Mouse (Mus musculus): ENCODE results near the gene Gnaq. TPM values are rescaled to one million over a fixed set of nuclear protein-coding genes. Genes with fewer than 3 reads are reported as not detected.

Gnaq gene
- polyA plus RNA-seq, 1 experiment from 2014 or later = 115 TPM

- WGBS = 88% methylated on average over 6 of the region's 6 CpGs
- H3K4me2 ChIP-seq (ENCODE audit: low read length) = no peak overlapping the region
These were observed 197.0 kb downstream of the Gnaq start for GRCm38 (mm10) chr19:16329648-16330047.

GRCm38 (mm10) chr19:16330161-16330560, 197.5 kb downstream of the Gnaq start:
- Histone ChIP-seq H3K9me3 (replicated peaks; ENCODE audit: control insufficient read depth, low read length, poor library complexity, severe bottlenecking) (no peaks in the 10 kb centered on the region), H3K4me1 (ENCODE audit: control insufficient read depth, insufficient read depth, low read length) (peaks cover 41% of the 10 kb centered on the region), H3K9ac (ENCODE audit: low read depth, low read length) (no peak overlapping the region), H3K36me3 (ENCODE audit: control insufficient read depth, insufficient read depth, low read length) (no peaks in the 10 kb centered on the region; the same call in 1 of the 2 replicates), H3K4me2 (ENCODE audit: low read length) (no peak overlapping the region), H3K4me3 (ENCODE audit: low read depth, low read length) (no peak overlapping the region), H3K27ac (ENCODE audit: low read length) (no peak overlapping the region), H3K27me3 (ENCODE audit: control insufficient read depth, insufficient read depth, low read depth, low read length) (no peaks in the 10 kb centered on the region)
- 90% methylated on average over 7 of the region's 7 CpGs for WGBS
- no peak for ATAC-seq

More at GRCm38 (mm10) chr19:16329648-16330047, 197.0 kb downstream of the Gnaq start:
- Histone ChIP-seq H3K9ac (ENCODE audit: low read depth, low read length) (no peak overlapping the region), H3K9me3 (replicated peaks; ENCODE audit: control insufficient read depth, low read length, poor library complexity, severe bottlenecking) (no peaks in the 10 kb centered on the region), H3K4me1 (ENCODE audit: control insufficient read depth, insufficient read depth, low read length) (peaks cover 41% of the 10 kb centered on the region), H3K36me3 (ENCODE audit: control insufficient read depth, insufficient read depth, low read length) (no peaks in the 10 kb centered on the region; the same call in 1 of the 2 replicates), H3K27ac (ENCODE audit: low read length) (no peak overlapping the region), H3K27me3 (ENCODE audit: control insufficient read depth, insufficient read depth, low read depth, low read length) (no peaks in the 10 kb centered on the region), H3K4me3 (ENCODE audit: low read depth, low read length) (no peak overlapping the region)
- ATAC-seq = no peak

DNA sequence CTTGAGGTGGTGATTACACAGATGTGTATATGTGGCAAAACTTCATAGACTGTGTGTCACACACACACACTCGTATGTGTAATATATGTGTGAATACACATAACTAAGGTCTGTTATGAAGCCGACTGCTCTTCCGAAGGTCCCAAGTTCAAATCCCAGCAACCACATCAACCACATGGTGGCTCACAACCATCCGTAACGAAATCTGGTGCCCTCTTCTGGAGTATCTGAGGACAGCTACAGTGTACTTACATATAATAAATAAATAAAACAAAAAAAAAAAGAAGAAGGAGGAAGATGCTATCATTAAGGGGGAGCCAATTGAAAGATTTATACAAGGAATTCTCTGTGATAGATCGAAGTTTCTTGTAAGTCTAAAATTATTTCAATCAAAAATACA, 198.4 kb downstream of the Gnaq start:
- no peak for ATAC-seq
- no peak overlapping the region for H3K4me2 ChIP-seq (ENCODE audit: low read length)
- peaks cover 33% of the 10 kb centered on the region for H3K4me1 ChIP-seq (ENCODE audit: control insufficient read depth, insufficient read depth, low read length)
- no peaks in the 10 kb centered on the region; the same call in 1 of the 2 replicates for H3K36me3 ChIP-seq (ENCODE audit: control insufficient read depth, insufficient read depth, low read length)
- no peaks in the 10 kb centered on the region for H3K9me3 ChIP-seq (replicated peaks; ENCODE audit: control insufficient read depth, low read length, poor library complexity, severe bottlenecking)
- no peaks in the 10 kb centered on the region for H3K27me3 ChIP-seq (ENCODE audit: control insufficient read depth, insufficient read depth, low read depth, low read length)
- whole genome bisulfite sequencing = 93% methylated on average over 6 of the region's 6 CpGs
- H3K4me3 ChIP-seq (ENCODE audit: low read depth, low read length) = no peak overlapping the region
- H3K9ac ChIP-seq (ENCODE audit: low read depth, low read length) = no peak overlapping the region
- no peak overlapping the region for H3K27ac ChIP-seq (ENCODE audit: low read length)

- no peaks in the 10 kb centered on the region for H3K27me3 ChIP-seq (ENCODE audit: control insufficient read depth, insufficient read depth, low read depth, low read length)
- 78% methylated on average over 9 of the region's 9 CpGs for WGBS
- no peak for ATAC-seq
These were observed 205.4 kb downstream of the Gnaq start for GRCm38 (mm10) chr19:16337866-16338530.

DNA sequence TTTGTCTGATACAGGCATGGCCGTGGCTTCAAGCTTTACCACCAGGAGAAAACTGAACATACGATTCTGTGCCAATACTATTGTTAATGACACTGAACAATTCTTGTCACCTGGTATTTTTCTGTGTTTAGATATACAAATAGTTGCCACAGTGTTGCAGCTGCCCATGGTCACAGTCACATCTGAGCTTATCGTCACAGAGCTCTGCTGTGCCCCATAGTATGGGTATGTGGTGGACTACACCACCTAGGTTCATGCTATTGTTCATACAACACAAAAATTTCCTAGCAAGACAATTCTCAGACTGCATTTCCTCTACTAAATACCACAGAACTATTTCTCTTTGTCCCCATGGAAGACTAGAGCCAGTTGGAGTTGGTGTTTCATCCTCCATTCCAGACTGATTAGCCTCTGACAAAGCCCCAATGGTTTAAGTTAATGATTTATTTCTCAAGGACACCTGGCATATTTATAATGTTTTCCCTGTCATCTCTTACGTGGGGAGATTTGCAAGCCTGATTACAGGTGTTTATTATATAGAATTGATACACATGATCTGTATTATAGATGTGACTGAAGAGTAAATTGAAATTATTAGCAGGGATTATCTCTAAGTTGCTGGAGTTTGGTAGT, 207.4 kb downstream of the Gnaq start:
- Histone ChIP-seq H3K27me3 (ENCODE audit: control insufficient read depth, insufficient read depth, low read depth, low read length) (no peaks in the 10 kb centered on the region), H3K27ac (ENCODE audit: low read length) (no peak overlapping the region), H3K4me2 (ENCODE audit: low read length) (no peak overlapping the region), H3K4me1 (ENCODE audit: control insufficient read depth, insufficient read depth, low read length) (no peaks in the 10 kb centered on the region), H3K9ac (ENCODE audit: low read depth, low read length) (no peak overlapping the region), H3K36me3 (ENCODE audit: control insufficient read depth, insufficient read depth, low read length) (0 out of 2 replicates have a peak, but pooled peaks cover 4% of the 10 kb centered on the region), H3K4me3 (ENCODE audit: low read depth, low read length) (no peak overlapping the region), H3K9me3 (replicated peaks; ENCODE audit: control insufficient read depth, low read length, poor library complexity, severe bottlenecking) (no peaks in the 10 kb centered on the region)
- no peak for ATAC-seq
- WGBS = 88% methylated on average over 4 of the region's 4 CpGs

More at GRCm38 (mm10) chr19:16337866-16338530, 205.4 kb downstream of the Gnaq start:
- Histone ChIP-seq H3K4me3 (ENCODE audit: low read depth, low read length) (no peak overlapping the region), H3K36me3 (ENCODE audit: control insufficient read depth, insufficient read depth, low read length) (peaks cover 4% of the 10 kb centered on the region; the same call in 1 of the 2 replicates), H3K9ac (ENCODE audit: low read depth, low read length) (no peak overlapping the region), H3K27ac (ENCODE audit: low read length) (no peak overlapping the region), H3K4me2 (ENCODE audit: low read length) (no peak overlapping the region), H3K4me1 (ENCODE audit: control insufficient read depth, insufficient read depth, low read length) (no peaks in the 10 kb centered on the region), H3K9me3 (replicated peaks; ENCODE audit: control insufficient read depth, low read length, poor library complexity, severe bottlenecking) (no peaks in the 10 kb centered on the region)

- Histone ChIP-seq H3K27me3 (ENCODE audit: control insufficient read depth, insufficient read depth, low read depth, low read length) (no peaks in the 10 kb centered on the region), H3K4me3 (ENCODE audit: low read depth, low read length) (no peak overlapping the region), H3K4me2 (ENCODE audit: low read length) (no peak overlapping the region), H3K9ac (ENCODE audit: low read depth, low read length) (no peak overlapping the region), H3K27ac (ENCODE audit: low read length) (no peak overlapping the region), H3K4me1 (ENCODE audit: control insufficient read depth, insufficient read depth, low read length) (no peaks in the 10 kb centered on the region), H3K9me3 (replicated peaks; ENCODE audit: control insufficient read depth, low read length, poor library complexity, severe bottlenecking) (no peaks in the 10 kb centered on the region), H3K36me3 (ENCODE audit: control insufficient read depth, insufficient read depth, low read length) (no peaks in the 10 kb centered on the region)
- no peak for ATAC-seq
- WGBS = 54% methylated on average over 2 of the region's 2 CpGs
These were observed 210.1 kb downstream of the Gnaq start for GRCm38 (mm10) chr19:16342702-16343101.

DNA sequence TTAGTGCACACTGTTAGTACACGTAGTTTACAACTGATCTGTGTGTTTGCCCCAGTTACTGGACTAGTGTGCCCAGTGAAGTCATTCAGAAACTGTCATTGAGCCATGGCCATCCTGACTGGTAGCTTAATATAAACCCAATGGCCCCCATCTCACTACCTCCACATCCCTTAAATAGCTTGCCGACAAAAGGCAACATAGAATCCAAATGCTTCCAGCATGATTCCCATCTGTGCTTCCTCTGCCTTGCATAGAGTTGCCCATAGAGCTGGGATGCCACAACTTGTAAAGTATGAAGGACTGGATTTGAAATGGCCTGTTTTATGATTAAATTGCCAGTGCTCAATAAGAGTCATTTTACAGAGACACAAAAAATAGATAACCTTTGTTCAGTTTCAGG, 212.9 kb downstream of the Gnaq start:
- no peaks in the 10 kb centered on the region for H3K4me1 ChIP-seq (ENCODE audit: control insufficient read depth, insufficient read depth, low read length)
- H3K4me2 ChIP-seq (ENCODE audit: low read length) = no peak overlapping the region
- no peaks in the 10 kb centered on the region for H3K9me3 ChIP-seq (replicated peaks; ENCODE audit: control insufficient read depth, low read length, poor library complexity, severe bottlenecking)
- ATAC-seq = no peak
- H3K4me3 ChIP-seq (ENCODE audit: low read depth, low read length) = no peak overlapping the region
- H3K27ac ChIP-seq (ENCODE audit: low read length) = no peak overlapping the region
- 97% methylated on average over 2 of the region's 2 CpGs for WGBS
- H3K27me3 ChIP-seq (ENCODE audit: control insufficient read depth, insufficient read depth, low read depth, low read length) = no peaks in the 10 kb centered on the region
- no peak overlapping the region for H3K9ac ChIP-seq (ENCODE audit: low read depth, low read length)
- H3K36me3 ChIP-seq (ENCODE audit: control insufficient read depth, insufficient read depth, low read length) = no peaks in the 10 kb centered on the region

DNA sequence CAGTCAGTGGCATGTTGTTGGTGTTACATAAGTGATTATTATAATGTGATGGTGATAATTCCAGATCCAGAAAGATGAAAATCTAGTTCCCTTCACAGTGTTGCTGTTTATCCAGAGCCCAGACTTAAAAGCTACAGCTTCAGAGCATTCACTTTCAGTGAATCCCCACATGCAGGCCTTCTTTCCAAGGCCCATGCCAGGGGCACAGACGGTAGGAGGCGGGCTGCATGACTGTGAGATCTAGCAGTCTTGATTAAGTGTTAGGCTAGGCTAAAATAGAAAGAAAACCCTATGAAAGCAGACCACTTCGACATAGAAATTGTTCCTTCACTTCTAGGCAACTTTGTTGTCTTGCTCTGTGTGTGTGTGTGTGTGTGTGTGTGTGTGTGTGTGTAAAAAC, 214.4 kb downstream of the Gnaq start:
- H3K9ac ChIP-seq (ENCODE audit: low read depth, low read length) = no peak overlapping the region
- H3K4me2 ChIP-seq (ENCODE audit: low read length) = no peak overlapping the region
- H3K9me3 ChIP-seq (replicated peaks; ENCODE audit: control insufficient read depth, low read length, poor library complexity, severe bottlenecking) = no peaks in the 10 kb centered on the region
- ATAC-seq = no peak
- no peaks in the 10 kb centered on the region for H3K36me3 ChIP-seq (ENCODE audit: control insufficient read depth, insufficient read depth, low read length)
- no peaks in the 10 kb centered on the region for H3K4me1 ChIP-seq (ENCODE audit: control insufficient read depth, insufficient read depth, low read length)
- H3K4me3 ChIP-seq (ENCODE audit: low read depth, low read length) = no peak overlapping the region
- H3K27me3 ChIP-seq (ENCODE audit: control insufficient read depth, insufficient read depth, low read depth, low read length) = no peaks in the 10 kb centered on the region
- WGBS = 88% methylated on average over 3 of the region's 3 CpGs
- no peak overlapping the region for H3K27ac ChIP-seq (ENCODE audit: low read length)

GRCm38 (mm10) chr19:16353701-16354136, 221.1 kb downstream of the Gnaq start:
- Histone ChIP-seq H3K9ac (ENCODE audit: low read depth, low read length) (no peak overlapping the region), H3K4me1 (ENCODE audit: control insufficient read depth, insufficient read depth, low read length) (peaks cover 6% of the 10 kb centered on the region; the same call in 1 of the 2 replicates), H3K27ac (ENCODE audit: low read length) (no peak overlapping the region), H3K4me2 (ENCODE audit: low read length) (no peak overlapping the region), H3K4me3 (ENCODE audit: low read depth, low read length) (no peak overlapping the region), H3K27me3 (ENCODE audit: control insufficient read depth, insufficient read depth, low read depth, low read length) (no peaks in the 10 kb centered on the region), H3K36me3 (ENCODE audit: control insufficient read depth, insufficient read depth, low read length) (no peaks in the 10 kb centered on the region), H3K9me3 (replicated peaks; ENCODE audit: control insufficient read depth, low read length, poor library complexity, severe bottlenecking) (no peaks in the 10 kb centered on the region)
- no peak for ATAC-seq

Measured in midbrain, embryonic 16.5 days (tissue).